38 mouse cellular contexts compared by ENCODE assay signal in the genomic region with DNA sequence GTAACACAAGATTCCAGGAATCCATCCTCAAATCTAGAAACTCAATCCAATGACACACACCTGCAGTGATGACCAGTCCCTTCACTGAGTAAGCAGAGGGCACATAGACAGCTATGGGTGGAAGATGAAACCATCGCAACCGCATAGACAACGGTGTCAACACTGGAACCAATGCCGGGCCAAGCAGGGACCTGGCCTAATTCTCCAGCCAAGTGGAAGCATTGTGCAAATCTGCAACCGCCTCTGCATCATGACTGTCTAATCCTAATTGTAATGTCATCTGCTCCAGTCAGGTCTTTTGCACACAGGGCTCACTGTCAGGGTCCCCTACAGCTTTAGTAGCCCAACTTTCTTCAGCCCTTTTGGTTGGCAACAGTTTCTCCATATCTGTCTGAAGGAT. TPM values are rescaled to one million over a fixed set of nuclear protein-coding genes. Genes with fewer than 3 reads are reported as not detected.
"Had no signal": no experiment of that assay in that cellular context is flagged by ENCODE, and none has a peak within 500 bp of the region (broad histone marks: within the 10 kb centered on the region; RNA-seq: fewer than 3 reads in every experiment).

No protein-coding gene starts in this region.

- DNase-seq: left cerebral cortex, postnatal 4 days; liver; liver, embryonic 13.5 days; liver, postnatal 0 days; lung, adult 18-20 months; lung, adult 2 months; lung, embryonic 14.5 days; lung, postnatal 10 days; lung, postnatal 14 days; lung, postnatal 36 days; lung, postnatal 4 days; midbrain, embryonic 14.5 days had no signal

- H3K27me3 ChIP-seq: limb, embryonic 12.5 days; limb, embryonic 13.5 days; limb, embryonic 15.5 days; lung, embryonic 15.5 days; midbrain, embryonic 12.5 days; midbrain, embryonic 13.5 days; midbrain, embryonic 15.5 days had no signal

- H3K36me3 ChIP-seq: limb, embryonic 10.5 days; limb, embryonic 12.5 days; limb, embryonic 13.5 days; limb, embryonic 15.5 days; liver, embryonic 13.5 days; liver, embryonic 15.5 days; lung, embryonic 15.5 days; midbrain, embryonic 10.5 days; midbrain, embryonic 12.5 days; midbrain, embryonic 13.5 days; midbrain, embryonic 15.5 days had no signal

- ATAC-seq: liver, postnatal 0 days; lung, postnatal 0 days; midbrain, embryonic 13.5 days; midbrain, embryonic 15.5 days; midbrain, embryonic 16.5 days had no signal

- H3K9ac ChIP-seq: limb, embryonic 12.5 days; limb, embryonic 13.5 days; limb, embryonic 15.5 days; liver, embryonic 13.5 days; liver, embryonic 14.5 days; liver, embryonic 15.5 days; liver, postnatal 0 days; lung, embryonic 14.5 days; lung, embryonic 15.5 days; midbrain, embryonic 12.5 days; midbrain, embryonic 13.5 days; midbrain, embryonic 15.5 days had no signal

- H3K4me2 ChIP-seq: limb, embryonic 12.5 days; limb, embryonic 13.5 days; limb, embryonic 15.5 days; liver, embryonic 11.5 days; liver, embryonic 13.5 days; liver, embryonic 15.5 days; lung, embryonic 14.5 days; lung, embryonic 15.5 days; midbrain, embryonic 11.5 days; midbrain, embryonic 12.5 days; midbrain, embryonic 13.5 days; midbrain, embryonic 15.5 days had no signal

- H3K27ac ChIP-seq: left cerebral cortex, adult 2 months; limb, embryonic 10.5 days; limb, embryonic 12.5 days; limb, embryonic 13.5 days; limb, embryonic 15.5 days; liver, embryonic 13.5 days; liver, embryonic 14.5 days; liver, embryonic 15.5 days; lung, embryonic 15.5 days; macrophage; midbrain, embryonic 10.5 days; midbrain, embryonic 12.5 days; midbrain, embryonic 13.5 days; midbrain, embryonic 15.5 days had no signal

- H3K4me3 ChIP-seq: left cerebral cortex, adult 2 months; limb, embryonic 10.5 days; limb, embryonic 12.5 days; limb, embryonic 13.5 days; limb, embryonic 15.5 days; liver, embryonic 13.5 days; liver, embryonic 15.5 days; lung, embryonic 15.5 days; megakaryocyte, embryonic 14.5 days; midbrain, embryonic 10.5 days; midbrain, embryonic 12.5 days; midbrain, embryonic 13.5 days; midbrain, embryonic 15.5 days; myocyte had no signal

- H3K9me3 ChIP-seq: limb, embryonic 10.5 days; limb, embryonic 12.5 days; limb, embryonic 13.5 days; limb, embryonic 15.5 days; liver, embryonic 13.5 days; liver, embryonic 15.5 days; lung, embryonic 15.5 days; midbrain, embryonic 10.5 days; midbrain, embryonic 12.5 days; midbrain, embryonic 13.5 days; midbrain, embryonic 15.5 days had no signal

- H3K4me1 ChIP-seq: limb, embryonic 10.5 days; limb, embryonic 12.5 days; limb, embryonic 13.5 days; limb, embryonic 15.5 days; liver, embryonic 13.5 days; liver, embryonic 15.5 days; lung, embryonic 15.5 days; megakaryocyte, embryonic 14.5 days; midbrain, embryonic 10.5 days; midbrain, embryonic 12.5 days; midbrain, embryonic 13.5 days; midbrain, embryonic 15.5 days had no signal

RNA-seq across cellular contexts. Expression of gene Ccdc113, which starts 33.4 kb away (rescaled TPM):
- total RNA-seq: liver, adult 2 months; megakaryocyte progenitor cell, adult 5-6 weeks; megakaryocyte, adult 5-6 weeks; megakaryocyte-erythroid progenitor cell, adult 5-6 weeks; monocyte, adult 5-6 weeks had no signal
- polyA plus RNA-seq: limb, embryonic 10.5 days; limb, embryonic 11.5 days; limb, embryonic 12.5 days; liver, adult 2 months; liver, embryonic 11.5 days; liver, embryonic 13.5 days; liver, embryonic 14.5 days; liver, embryonic 15.5 days; liver, embryonic 16.5 days; liver, postnatal 0 days; macrophage; midbrain, embryonic 11.5 days; myocyte had no signal
